Mouse (Mus musculus): ENCODE measurements around the gene Bmp4. TPM values are rescaled to one million over a fixed set of nuclear protein-coding genes. Genes with fewer than 3 reads are reported as not detected.

The Bmp4 gene
- total RNA-seq, 2 experiments from 2014 or later, result 7.4 to 16.3 TPM

- no peak for DNase-seq (ENCODE audit: low spot score in 2 of 2)
Observed at GRCm38 (mm10) chr14:46386478-46387356, 3.8 kb downstream of the Bmp4 start.

- DNase-seq (ENCODE audit: low spot score in 2 of 2), result no peak
Observed at GRCm38 (mm10) chr14:46385701-46386477, 4.6 kb downstream of the Bmp4 start.

GRCm38 (mm10) chr14:46384946-46385691 lies 5.3 kb downstream of the Bmp4 start:
- no peak for DNase-seq (ENCODE audit: low spot score in 2 of 2)

GRCm38 (mm10) chr14:46381457-46381856 lies 9.0 kb downstream of the Bmp4 start:
- DNase-seq (ENCODE audit: low spot score in 2 of 2), result no peak

GRCm38 (mm10) chr14:46380286-46380721 lies 10.2 kb downstream of the Bmp4 start:
- DNase-seq (ENCODE audit: low spot score in 2 of 2), result no peak

GRCm38 (mm10) chr14:46379285-46379684 lies 11.2 kb downstream of the Bmp4 start, which contains the start of gene Gm15217:
Gene Gm15217 (plus strand): TSS chr14:46379414.
- DNase-seq (ENCODE audit: low spot score in 2 of 2), result no peak

- DNase-seq (ENCODE audit: low spot score in 2 of 2), result no peak
Observed at GRCm38 (mm10) chr14:46375796-46376195, 14.7 kb downstream of the Bmp4 start.

GRCm38 (mm10) chr14:46372452-46372851 lies 18.0 kb downstream of the Bmp4 start:
- DNase-seq (ENCODE audit: low spot score in 2 of 2), result no peak

- no peak for DNase-seq (ENCODE audit: low spot score in 2 of 2)
Observed at GRCm38 (mm10) chr14:46363209-46363608, 27.3 kb downstream of the Bmp4 start.

GRCm38 (mm10) chr14:46357696-46358095 lies 32.8 kb downstream of the Bmp4 start:
- DNase-seq (ENCODE audit: low spot score in 2 of 2), result no peak

- no peak for DNase-seq (ENCODE audit: low spot score in 2 of 2)
Observed at GRCm38 (mm10) chr14:46357286-46357685, 33.2 kb downstream of the Bmp4 start.

GRCm38 (mm10) chr14:46344750-46345149 lies 45.7 kb downstream of the Bmp4 start:
- DNase-seq (ENCODE audit: low spot score in 2 of 2), result no peak

- DNase-seq (ENCODE audit: low spot score in 2 of 2), result no peak
Observed at GRCm38 (mm10) chr14:46338801-46339200, 51.7 kb downstream of the Bmp4 start.

Other genes with a start within 250 kb of the Bmp4 start
- gene Gm15217, start 11.3 kb downstream of the Bmp4 start, total RNA-seq (2021), result not detected

Measured in adrenal gland, adult 18-20 months (tissue).